Mouse (Mus musculus): ENCODE data around the gene Olfr1472. TPM values are rescaled to one million over a fixed set of nuclear protein-coding genes. Genes with fewer than 3 reads are reported as not detected.
"Not testable (repeated sequence)": the region's sequence is repeated elsewhere in the genome, so short reads cannot be mapped to it uniquely, and the experiment has no call there.

Olfr1472 gene
- total RNA-seq (2021), result not detected
- long read RNA-seq, experiment 1, result 0 reads
- long read RNA-seq, experiment 2, result 0 reads

- DNase-seq (ENCODE audit: low spot score in 2 of 2), result no peak
These were observed at the start of gene Olfr1472 for GRCm38 (mm10) chr19:13455986-13456385. Olfr1472 (minus strand) TSS chr19:13456086.

- no peak for DNase-seq (ENCODE audit: low spot score in 2 of 2)
These were observed 44.4 kb upstream of the Olfr1472 start, which contains the start of gene Olfr1477 for GRCm38 (mm10) chr19:13500246-13500645. Olfr1477 (plus strand) TSS chr19:13500546.

- DNase-seq (ENCODE audit: low spot score in 2 of 2), result no peak
These were observed 24.2 kb upstream of the Olfr1472 start, which contains the start of gene Olfr1475 for GRCm38 (mm10) chr19:13480096-13480495. Olfr1475 (minus strand) TSS chr19:13480196.

- not testable (repeated sequence) for DNase-seq (ENCODE audit: low spot score in 2 of 2)
These were observed 13.4 kb upstream of the Olfr1472 start, which contains the start of gene Olfr1474 for GRCm38 (mm10) chr19:13469265-13469664. Olfr1474 (plus strand) TSS chr19:13469565.

GRCm38 (mm10) chr19:13443109-13443508, 12.8 kb downstream of the Olfr1472 start, which contains the start of gene Olfr1471:
Olfr1471 (plus strand) TSS chr19:13443409.
- not testable (repeated sequence) for DNase-seq (ENCODE audit: low spot score in 2 of 2)

GRCm38 (mm10) chr19:13407549-13407948, 48.3 kb downstream of the Olfr1472 start, which contains the start of gene Olfr1469:
Olfr1469 (plus strand) TSS chr19:13407849.
- no peak for DNase-seq (ENCODE audit: low spot score in 2 of 2)

Other genes starting within 250 kb of the Olfr1472 start
- gene Olfr1463, start 224.8 kb downstream of the Olfr1472 start, total RNA-seq (2021), result not detected
- not detected for gene Olfr1465, start 140.5 kb downstream of the Olfr1472 start, total RNA-seq (2021)
- gene Olfr1466, start 117.2 kb downstream of the Olfr1472 start, total RNA-seq (2021), result not detected
- gene Olfr1467, start 93.8 kb downstream of the Olfr1472 start, total RNA-seq (2021), result not detected
- gene Olfr1469, start 48.2 kb downstream of the Olfr1472 start, total RNA-seq (2021), result not detected
- not detected for gene Olfr1471, start 12.7 kb downstream of the Olfr1472 start, total RNA-seq (2021)
- not detected for gene Olfr1474, start 13.5 kb upstream of the Olfr1472 start, total RNA-seq (2021)
- not detected for gene Olfr1475, start 24.1 kb upstream of the Olfr1472 start, total RNA-seq (2021)
- not detected for gene Olfr1477, start 44.5 kb upstream of the Olfr1472 start, total RNA-seq (2021)
- not detected for gene Olfr1480, start 71.8 kb upstream of the Olfr1472 start, total RNA-seq (2021)
- not detected for gene Olfr1484, start 127.4 kb upstream of the Olfr1472 start, total RNA-seq (2021)
- gene Olfr1487, start 161.3 kb upstream of the Olfr1472 start, total RNA-seq (2021), result not detected
- gene Olfr1489, start 175.5 kb upstream of the Olfr1472 start, total RNA-seq (2021), result not detected
- not detected for gene Olfr1490, start 195.0 kb upstream of the Olfr1472 start, total RNA-seq (2021)
- gene Olfr1491, start 241.2 kb upstream of the Olfr1472 start, total RNA-seq (2021), result not detected